Mouse (Mus musculus): ENCODE results near the gene Gmpr.

- peak; percentile 84 for TF ChIP-seq CTCF (IDR thresholded peaks at IDR 0.05)
- no peak for TF ChIP-seq EP300 (IDR thresholded peaks at IDR 0.05)
These were observed 31.9 kb downstream of the Gmpr start for GRCm38 (mm10) chr13:45539205-45539568.

All from lung, postnatal 0 days (tissue).